Mouse (Mus musculus) midbrain, embryonic 15.5 days (tissue): ENCODE results near the gene Olfr978. TPM values are rescaled to one million over a fixed set of nuclear protein-coding genes. Genes with fewer than 3 reads are reported as not detected.
"Not testable (repeated sequence)": the region's sequence is repeated elsewhere in the genome, so short reads cannot be mapped to it uniquely, and the experiment has no call there.

ENCODE experiments used
- ATAC-seq: fragments of 200-750 bp; cut with Nextera tagmentation; replicated peaks from 2 replicates; pipeline ENCODE4 v1.8.0; 2017; ENCODE audit warnings: moderate TSS enrichment
- H3K27ac ChIP-seq: fragments of 300-500 bp; sonication (generic); 2 replicates; pipeline ENCODE4 v1.5.1; 2015; ENCODE audit warnings: mild to moderate bottlenecking, inconsistent platforms
- H3K27me3 ChIP-seq: fragments of 300-500 bp; sonication (generic); replicated peaks from 2 replicates; pipeline ENCODE4 v1.6.1; 2015; ENCODE audit warnings: inconsistent platforms
- H3K36me3 ChIP-seq: fragments of 300-500 bp; sonication (generic); replicated peaks from 2 replicates; pipeline ENCODE4 v1.6.1; 2015; ENCODE audit warnings: inconsistent platforms
- H3K4me1 ChIP-seq: fragments of 300-500 bp; sonication (generic); 2 replicates; pipeline ENCODE4 v1.6.1; 2015; ENCODE audit warnings: inconsistent platforms
- H3K4me2 ChIP-seq: fragments of 300-500 bp; sonication (generic); 2 replicates; pipeline ENCODE4 v1.6.1; 2015; ENCODE audit warnings: inconsistent platforms, mild to moderate bottlenecking, moderate library complexity
- H3K4me3 ChIP-seq: fragments of 300-500 bp; sonication (generic); 2 replicates; pipeline ENCODE4 v1.5.1; 2015; ENCODE audit warnings: mild to moderate bottlenecking, inconsistent platforms
- H3K9ac ChIP-seq: fragments of 300-500 bp; sonication (generic); 2 replicates; pipeline ENCODE4 v1.6.1; 2015; ENCODE audit warnings: mild to moderate bottlenecking, inconsistent platforms
- H3K9me3 ChIP-seq: fragments of 300-500 bp; sonication (generic); 2 replicates; pipeline ENCODE4 v1.6.1; 2016; ENCODE audit warnings: inconsistent platforms
- WGBS: fragments of 180-500 bp; shearing (Covaris S2); methylation state at CpG from one replicate; pipeline ENCODE4 v1.1.7; 2015; ENCODE audit warnings: mixed read lengths; 5-methylcytosine and 5-hydroxymethylcytosine counted together
- polyA plus RNA-seq: library from polyadenylated mRNA; unstranded; fragments of >200 nt; fragmentation: Nextera tagmentation; extraction: Ambion mirVana; gene quantifications from 2 replicates; pipeline ENCODE4 v1.2.1, GENCODE M21; 2015

Gene Olfr978
- polyA plus RNA-seq: not detected in 2 replicates

DNA sequence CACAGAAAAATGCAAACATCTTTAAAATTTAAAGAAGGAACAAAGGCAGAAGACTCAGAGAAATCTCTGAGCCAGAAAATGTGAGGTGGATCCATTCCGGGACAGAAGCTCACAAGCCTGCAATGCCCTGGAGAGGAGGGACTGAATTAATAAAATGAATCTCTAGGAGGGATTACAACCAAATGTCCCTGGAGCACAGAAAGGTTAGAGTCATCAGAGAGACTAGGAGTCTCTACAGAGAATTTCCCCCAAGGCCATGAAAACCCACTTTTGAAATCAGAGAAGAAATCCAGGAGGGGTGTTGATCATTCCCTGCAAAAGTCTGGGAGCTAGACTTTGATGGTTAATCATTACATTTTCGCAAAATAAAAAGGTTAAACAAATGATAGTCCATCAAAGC, at the start of gene Olfr978:
Gene Olfr978, plus strand, starts transcription at position 301 of the 400 bp plus-strand sequence.
- no peak within 1 kb of the TSS for H3K4me2 ChIP-seq
- H3K9me3 ChIP-seq: no peaks in the 10 kb centered on the region
- no peaks in the 10 kb centered on the region for H3K36me3 ChIP-seq
- no peak within 1 kb of the TSS for H3K4me3 ChIP-seq
- WGBS: 77% methylated on average over 2 of the region's 2 CpGs
- H3K27me3 ChIP-seq: no peaks in the 10 kb centered on the region
- H3K27ac ChIP-seq: no peak within 1 kb of the TSS
- H3K9ac ChIP-seq: no peak within 1 kb of the TSS
- no peak for ATAC-seq
- no peaks in the 10 kb centered on the region for H3K4me1 ChIP-seq

DNA sequence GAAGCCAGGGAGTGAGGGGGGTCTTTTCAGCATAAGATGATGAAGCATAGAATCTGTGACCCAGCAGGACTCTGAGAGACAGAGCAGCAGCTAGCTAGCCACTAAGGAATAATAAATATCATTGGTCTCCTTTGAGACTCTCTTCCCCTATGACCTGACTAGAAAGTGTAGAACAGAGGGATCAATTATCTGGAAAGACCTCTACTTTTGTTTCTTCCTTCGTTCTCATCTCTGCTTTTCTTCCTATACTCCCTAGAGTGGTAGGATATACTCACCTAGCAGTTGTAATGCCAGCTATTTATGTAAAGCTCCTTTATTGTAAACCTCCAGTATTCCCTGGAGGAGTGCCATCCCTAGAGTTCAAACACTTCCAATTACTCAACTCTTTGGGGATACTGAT, 40.0 kb upstream of the Olfr978 start, which contains the start of gene Olfr975:
Gene Olfr975, minus strand, starts transcription at position 101 of the 400 bp plus-strand sequence.
- 62% methylated on average over 1 of the region's 1 CpGs for WGBS
- Histone ChIP-seq H3K27me3 (no peaks in the 10 kb centered on the region), H3K9ac (no peak within 1 kb of the TSS), H3K36me3 (no peaks in the 10 kb centered on the region), H3K4me2 (no peak within 1 kb of the TSS), H3K27ac (no peak within 1 kb of the TSS), H3K4me1 (no peaks in the 10 kb centered on the region), H3K9me3 (no peaks in the 10 kb centered on the region), H3K4me3 (no peak within 1 kb of the TSS)
- no peak for ATAC-seq

DNA sequence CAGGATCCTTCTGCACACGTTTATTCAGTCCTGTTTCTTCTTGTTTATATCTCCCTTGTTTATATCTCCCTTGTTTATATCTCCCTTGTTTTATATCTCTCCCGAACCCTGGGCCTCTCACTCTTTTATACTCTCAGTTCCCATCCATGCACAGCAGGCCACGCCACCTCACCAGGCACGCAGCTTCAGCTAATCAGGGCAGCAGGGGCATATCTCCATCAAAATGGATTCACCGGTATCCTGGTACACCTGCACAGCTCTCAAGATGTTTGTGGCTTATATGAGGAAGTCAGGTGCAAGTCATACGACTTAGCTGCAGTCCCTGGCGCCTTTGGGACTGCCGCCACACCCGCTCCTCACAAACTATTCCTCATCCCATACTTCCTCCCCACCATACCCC, 30.9 kb upstream of the Olfr978 start, which contains the start of gene Olfr976:
Gene Olfr976, minus strand, starts transcription at position 101 of the 400 bp plus-strand sequence.
- H3K4me1 ChIP-seq, H3K36me3 ChIP-seq, H3K9ac ChIP-seq, H3K27me3 ChIP-seq, H3K9me3 ChIP-seq, ATAC-seq, H3K4me2 ChIP-seq, H3K4me3 ChIP-seq, H3K27ac ChIP-seq: not testable (repeated sequence)
- 89% methylated on average over 7 of the region's 9 CpGs for WGBS

DNA sequence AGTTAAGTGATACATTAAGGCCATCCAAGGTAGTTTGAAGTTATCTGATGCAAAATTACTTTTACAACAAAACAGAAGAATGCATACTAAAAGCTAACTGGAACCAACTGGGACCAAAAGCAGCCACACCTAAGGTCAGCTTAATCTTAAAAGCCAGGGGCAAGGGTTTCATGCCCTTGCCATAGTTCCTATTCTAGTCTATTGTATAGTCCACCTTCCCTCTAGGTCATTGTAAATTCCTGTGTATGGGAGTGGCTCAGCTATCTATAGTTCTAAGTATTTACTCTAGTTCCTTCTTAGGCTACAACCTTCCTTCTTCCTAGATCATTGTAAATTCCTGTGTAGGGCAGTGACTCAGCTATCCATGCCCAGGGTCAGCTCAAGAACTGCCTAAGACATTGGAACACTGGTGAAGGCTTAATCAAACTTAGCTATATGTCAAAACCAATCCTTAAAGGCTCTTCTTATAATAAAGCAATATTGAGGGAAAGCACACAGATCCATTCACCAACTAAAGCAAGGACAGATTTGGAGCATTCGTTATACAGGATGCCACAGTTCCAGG, 15.2 kb upstream of the Olfr978 start:
- not testable (repeated sequence) for H3K4me1 ChIP-seq, H3K36me3 ChIP-seq, H3K9me3 ChIP-seq, H3K27me3 ChIP-seq, ATAC-seq, H3K4me2 ChIP-seq, H3K4me3 ChIP-seq, H3K9ac ChIP-seq, H3K27ac ChIP-seq
- 84% methylated on average over 1 of the region's 1 CpGs for WGBS

DNA sequence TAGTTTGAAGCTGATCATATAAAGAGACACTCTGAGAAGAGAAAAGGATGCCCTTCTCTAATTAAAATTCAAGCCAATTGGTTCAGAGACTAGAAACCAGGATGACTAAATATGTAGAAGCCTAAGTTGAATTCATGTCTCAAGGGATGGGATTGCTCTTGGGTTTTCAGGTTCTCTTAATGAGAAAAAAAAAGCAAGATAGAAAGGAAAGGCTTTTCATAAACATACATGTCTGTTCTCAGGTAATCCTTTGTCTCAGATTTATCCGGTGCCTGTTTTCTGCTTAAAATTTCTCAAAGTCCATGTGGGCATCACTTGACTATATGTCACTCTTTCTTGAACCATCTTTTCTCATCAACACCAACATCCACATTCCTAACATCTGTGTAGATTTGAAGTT, 11.5 kb downstream of the Olfr978 start, which contains the start of gene Olfr979:
Gene Olfr979, minus strand, starts transcription at position 101 of the 400 bp plus-strand sequence.
- Histone ChIP-seq H3K4me1 (no peaks in the 10 kb centered on the region), H3K4me2 (no peak within 1 kb of the TSS), H3K36me3 (no peaks in the 10 kb centered on the region), H3K9ac (no peak within 1 kb of the TSS), H3K9me3 (no peaks in the 10 kb centered on the region), H3K27ac (no peak within 1 kb of the TSS), H3K4me3 (no peak within 1 kb of the TSS), H3K27me3 (no peaks in the 10 kb centered on the region)
- 92% methylated on average over 1 of the region's 1 CpGs for WGBS
- ATAC-seq: no peak

DNA sequence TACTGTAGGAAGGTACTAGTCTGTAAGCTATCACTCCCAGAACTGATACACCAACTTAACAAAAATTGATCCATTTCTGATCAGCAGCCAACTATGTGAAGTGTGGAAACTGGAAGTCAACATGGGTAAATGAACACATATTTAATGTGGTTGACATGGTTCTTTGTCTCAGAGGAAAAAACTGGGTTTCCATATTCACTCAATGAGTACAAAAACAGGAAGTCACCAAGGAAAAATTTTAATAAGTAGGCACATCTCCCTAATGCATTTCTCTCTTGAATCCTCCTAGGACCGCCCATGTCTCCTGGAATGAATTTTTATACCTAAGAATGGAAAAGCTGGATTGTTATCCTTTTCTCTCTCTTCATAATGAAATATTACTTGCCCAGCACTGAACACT, 17.6 kb downstream of the Olfr978 start, which contains the start of gene Olfr980:
Gene Olfr980, minus strand, starts transcription at position 101 of the 400 bp plus-strand sequence.
- no peak within 1 kb of the TSS for H3K4me3 ChIP-seq
- no peak within 1 kb of the TSS for H3K9ac ChIP-seq
- no peak within 1 kb of the TSS for H3K27ac ChIP-seq
- WGBS: 92% methylated on average over 1 of the region's 1 CpGs
- H3K36me3 ChIP-seq: no peaks in the 10 kb centered on the region
- ATAC-seq: no peak
- no peak within 1 kb of the TSS for H3K4me2 ChIP-seq
- H3K9me3 ChIP-seq: no peaks in the 10 kb centered on the region
- no peaks in the 10 kb centered on the region for H3K4me1 ChIP-seq
- no peaks in the 10 kb centered on the region for H3K27me3 ChIP-seq

DNA sequence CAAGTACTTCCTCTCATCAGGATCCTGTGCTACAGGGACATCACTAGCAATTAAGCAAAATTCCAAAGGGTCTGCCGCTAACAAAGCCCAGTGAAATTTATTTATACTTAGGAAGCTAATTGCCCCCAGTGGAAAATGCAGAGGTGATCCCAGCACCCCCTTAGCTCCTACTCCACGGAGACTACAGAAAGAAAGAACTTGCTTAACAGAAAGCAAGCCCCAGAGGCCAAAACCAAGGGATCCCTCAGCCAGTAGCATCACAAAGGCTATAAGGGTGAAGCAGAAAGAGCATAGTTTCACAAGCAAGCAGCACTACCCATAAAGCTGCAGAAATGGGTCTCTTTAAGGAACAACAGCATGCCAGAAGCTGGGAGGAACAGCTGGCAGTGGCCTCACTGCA, 29.3 kb downstream of the Olfr978 start, which contains the start of gene Olfr981:
Gene Olfr981, plus strand, starts transcription at position 301 of the 400 bp plus-strand sequence.
- WGBS: 84% methylated on average over 2 of the region's 2 CpGs
- ATAC-seq: no peak
- no peaks in the 10 kb centered on the region for H3K4me1 ChIP-seq
- H3K36me3 ChIP-seq: no peaks in the 10 kb centered on the region
- H3K27me3 ChIP-seq: no peaks in the 10 kb centered on the region
- H3K9ac ChIP-seq: no peak within 1 kb of the TSS
- no peak within 1 kb of the TSS for H3K27ac ChIP-seq
- H3K9me3 ChIP-seq: no peaks in the 10 kb centered on the region
- H3K4me2 ChIP-seq: no peak within 1 kb of the TSS
- H3K4me3 ChIP-seq: no peak within 1 kb of the TSS

Other genes with a start within 250 kb of the Olfr978 start
- not detected in 2 replicates for gene Olfr967, start 245.9 kb upstream of the Olfr978 start, polyA plus RNA-seq
- not detected in 2 replicates for gene Olfr968, start 208.9 kb upstream of the Olfr978 start, polyA plus RNA-seq
- not detected in 2 replicates for gene Olfr969, start 201.2 kb upstream of the Olfr978 start, polyA plus RNA-seq
- not detected in 2 replicates for gene Olfr970, start 183.3 kb upstream of the Olfr978 start, polyA plus RNA-seq
- gene Olfr971, start 155.2 kb upstream of the Olfr978 start, polyA plus RNA-seq: not detected in 2 replicates
- not detected in 2 replicates for gene Olfr972, start 125.7 kb upstream of the Olfr978 start, polyA plus RNA-seq
- not detected in 2 replicates for gene Olfr229, start 84.8 kb upstream of the Olfr978 start, polyA plus RNA-seq
- gene Olfr974, start 54.6 kb upstream of the Olfr978 start, polyA plus RNA-seq: not detected in 2 replicates
- gene Olfr975, start 40.1 kb upstream of the Olfr978 start, polyA plus RNA-seq: 0.09 TPM in 1 of 2 replicates, not detected in the other
- gene Olfr976, start 31.0 kb upstream of the Olfr978 start, polyA plus RNA-seq: not detected in 2 replicates
- not detected in 2 replicates for gene Olfr979, start 11.4 kb downstream of the Olfr978 start, polyA plus RNA-seq
- not detected in 2 replicates for gene Olfr980, start 17.5 kb downstream of the Olfr978 start, polyA plus RNA-seq
- gene Olfr981, start 29.4 kb downstream of the Olfr978 start, polyA plus RNA-seq: not detected in 2 replicates
- gene Olfr982, start 81.7 kb downstream of the Olfr978 start, polyA plus RNA-seq: not detected in 2 replicates
- not detected in 2 replicates for gene Olfr983, start 101.5 kb downstream of the Olfr978 start, polyA plus RNA-seq
- not detected in 2 replicates for gene Olfr984, start 122.1 kb downstream of the Olfr978 start, polyA plus RNA-seq
- gene Olfr985, start 138.1 kb downstream of the Olfr978 start, polyA plus RNA-seq: not detected in 2 replicates
- not detected in 2 replicates for gene Tmem225, start 156.0 kb downstream of the Olfr978 start, polyA plus RNA-seq
- 0.08 and 0.11 TPM in 2 replicates for gene Olfr986, start 188.8 kb downstream of the Olfr978 start, polyA plus RNA-seq
- 13.1 and 13.7 TPM in 2 replicates for gene Zfp202, start 200.2 kb downstream of the Olfr978 start, polyA plus RNA-seq